Mouse (Mus musculus) cerebellum, adult 2 months (tissue): ENCODE measurements around the gene Chrnb2. TPM values are rescaled to one million over a fixed set of nuclear protein-coding genes. Genes with fewer than 3 reads are reported as not detected.

Experiments
- DNase-seq, 2 experiments: peaks; one replicate each; pipeline ENCODE4 v3.0.0; 2021
- H3K27ac ChIP-seq: fragments of 200-500 bp; 2 replicates; pipeline ENCODE4 v1.5.1; 2012; ENCODE audit warnings: low read length, control low read depth, inconsistent platforms; ENCODE audit not compliant: insufficient read depth
- H3K27me3 ChIP-seq: fragments of 200-500 bp; 2 replicates; pipeline ENCODE4 v1.6.1; 2012; ENCODE audit warnings: inconsistent platforms, mild to moderate bottlenecking, low read length, moderate library complexity; ENCODE audit not compliant: control insufficient read depth, insufficient read depth
- H3K4me1 ChIP-seq: fragments of 200-500 bp; 2 replicates; pipeline ENCODE4 v1.6.1; 2011; ENCODE audit warnings: low read length; ENCODE audit not compliant: control insufficient read depth, insufficient read depth
- H3K4me3 ChIP-seq: fragments of 200-500 bp; replicated peaks from 2 replicates; pipeline ENCODE3; 2011; ENCODE audit warnings: mild to moderate bottlenecking, low read depth, low read length, control low read depth; ENCODE audit not compliant: insufficient read depth
- CTCF ChIP-seq: fragments of 200-500 bp; IDR thresholded peaks from 2 replicates; pipeline ENCODE4 v1.5.1; 2011; ENCODE audit warnings: low read depth, mild to moderate bottlenecking, control low read depth, low read length, moderate library complexity, borderline replicate concordance; ENCODE audit not compliant: insufficient read depth
- POLR2A ChIP-seq: fragments of 200-500 bp; IDR thresholded peaks from 2 replicates; pipeline ENCODE4 v1.6.1; 2011; ENCODE audit warnings: low read length, control low read depth, borderline replicate concordance; ENCODE audit not compliant: insufficient read depth
- WGBS: fragments of 180-500 bp; shearing (Covaris S2); methylation state at CpG from one replicate; pipeline ENCODE4 v1.1.7; 2018; 5-methylcytosine and 5-hydroxymethylcytosine counted together
- polyA plus RNA-seq: library from polyadenylated mRNA; depleted of rRNA; stranded (reverse); fragments of >200 nt; gene quantifications from 2 replicates; pipeline ENCODE4 v1.2.3, GENCODE M21; 2012

Gene Chrnb2
- polyA plus RNA-seq, 1 experiment: 46.2 TPM

DNA sequence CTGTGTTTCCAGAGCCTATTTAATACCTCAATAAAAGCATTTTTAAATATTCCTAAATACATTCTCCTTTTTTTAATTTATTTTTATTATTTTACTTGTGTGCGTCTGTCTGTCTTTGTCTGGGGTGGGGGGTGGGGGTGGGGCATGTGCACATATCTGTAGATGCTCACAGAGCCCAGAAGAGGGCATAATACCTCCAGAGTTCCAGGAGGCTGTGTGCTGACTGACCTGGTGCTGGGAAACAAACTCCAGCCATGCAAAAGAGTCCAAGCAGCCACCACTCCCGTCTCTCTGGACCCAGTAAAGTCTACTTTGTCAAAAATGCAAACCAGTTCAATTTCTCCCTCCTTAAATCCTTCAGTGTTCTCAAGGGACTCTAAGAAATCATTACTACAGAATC, 30.2 kb upstream of the Chrnb2 start:
- H3K27me3 ChIP-seq: no peaks in the 10 kb centered on the region
- 64% methylated on average over 2 of the region's 2 CpGs for WGBS
- H3K27ac ChIP-seq: no peak overlapping the region
- H3K4me1 ChIP-seq: no peaks in the 10 kb centered on the region
- DNase-seq: no peak
- H3K4me3 ChIP-seq: no peak overlapping the region
- TF ChIP-seq CTCF: no peak
- no peak for TF ChIP-seq POLR2A

DNA sequence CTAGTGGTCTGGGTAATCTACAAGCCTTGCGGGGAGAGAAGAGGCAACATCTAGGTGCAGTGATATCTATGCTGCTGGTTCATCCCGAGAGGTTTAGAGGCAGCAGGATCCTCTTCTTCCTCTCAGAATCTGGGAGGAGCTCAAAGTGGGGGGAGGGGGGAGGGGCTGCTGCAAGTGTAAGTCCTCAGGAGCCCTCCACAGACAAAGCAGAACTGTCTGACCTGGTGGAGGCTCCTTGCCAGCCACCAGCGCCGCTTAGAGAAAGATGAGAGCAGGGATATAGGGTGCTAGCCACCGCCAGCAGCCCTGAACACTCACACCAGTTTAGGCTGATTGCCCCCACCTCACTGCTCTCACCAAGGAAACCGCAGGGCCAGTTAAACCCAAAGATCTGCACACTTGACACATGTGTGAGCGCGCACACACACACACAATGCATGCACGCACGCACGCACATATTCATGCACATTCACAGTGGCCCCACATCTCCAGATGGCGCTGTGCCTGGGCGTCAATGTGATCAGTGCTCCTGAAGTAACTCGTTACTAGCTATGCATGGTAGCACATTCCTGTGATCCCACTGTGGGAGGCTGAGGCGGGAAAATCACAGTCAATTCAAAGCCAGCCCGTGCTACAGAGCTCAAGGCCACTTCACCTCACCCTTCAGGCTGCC, 24.4 kb upstream of the Chrnb2 start:
- Histone ChIP-seq H3K27me3 (no peaks in the 10 kb centered on the region), H3K27ac (no peak overlapping the region), H3K4me3 (no peak overlapping the region), H3K4me1 (no peaks in the 10 kb centered on the region)
- TF ChIP-seq POLR2A: no peak
- no peak for TF ChIP-seq CTCF
- no peak for DNase-seq
- WGBS: 55% methylated on average over 16 of the region's 16 CpGs

DNA sequence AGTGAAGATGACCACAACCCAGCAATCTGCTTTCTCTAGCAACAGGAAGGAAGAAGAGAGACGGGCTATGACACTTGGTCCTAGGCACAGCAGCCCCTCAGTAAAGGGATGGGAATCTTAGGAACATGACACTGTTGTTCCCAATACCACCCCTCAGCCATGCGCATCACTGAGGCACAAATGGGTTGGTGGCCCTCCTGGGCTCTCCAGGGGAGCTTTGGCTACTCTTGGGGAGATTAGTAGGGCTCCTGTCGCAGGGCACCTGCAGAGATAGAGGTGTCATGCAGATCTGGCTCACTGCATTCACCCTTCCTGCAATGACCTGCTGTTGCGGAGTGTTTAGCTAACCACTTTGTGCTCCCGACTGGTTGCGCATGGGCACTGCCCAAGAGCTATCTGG, 21.8 kb upstream of the Chrnb2 start:
- 95% methylated on average over 6 of the region's 6 CpGs for WGBS
- Histone ChIP-seq H3K4me3 (no peak overlapping the region), H3K4me1 (no peaks in the 10 kb centered on the region), H3K27me3 (no peaks in the 10 kb centered on the region), H3K27ac (no peak overlapping the region)
- TF ChIP-seq POLR2A (no peak), CTCF (no peak)
- no peak for DNase-seq

DNA sequence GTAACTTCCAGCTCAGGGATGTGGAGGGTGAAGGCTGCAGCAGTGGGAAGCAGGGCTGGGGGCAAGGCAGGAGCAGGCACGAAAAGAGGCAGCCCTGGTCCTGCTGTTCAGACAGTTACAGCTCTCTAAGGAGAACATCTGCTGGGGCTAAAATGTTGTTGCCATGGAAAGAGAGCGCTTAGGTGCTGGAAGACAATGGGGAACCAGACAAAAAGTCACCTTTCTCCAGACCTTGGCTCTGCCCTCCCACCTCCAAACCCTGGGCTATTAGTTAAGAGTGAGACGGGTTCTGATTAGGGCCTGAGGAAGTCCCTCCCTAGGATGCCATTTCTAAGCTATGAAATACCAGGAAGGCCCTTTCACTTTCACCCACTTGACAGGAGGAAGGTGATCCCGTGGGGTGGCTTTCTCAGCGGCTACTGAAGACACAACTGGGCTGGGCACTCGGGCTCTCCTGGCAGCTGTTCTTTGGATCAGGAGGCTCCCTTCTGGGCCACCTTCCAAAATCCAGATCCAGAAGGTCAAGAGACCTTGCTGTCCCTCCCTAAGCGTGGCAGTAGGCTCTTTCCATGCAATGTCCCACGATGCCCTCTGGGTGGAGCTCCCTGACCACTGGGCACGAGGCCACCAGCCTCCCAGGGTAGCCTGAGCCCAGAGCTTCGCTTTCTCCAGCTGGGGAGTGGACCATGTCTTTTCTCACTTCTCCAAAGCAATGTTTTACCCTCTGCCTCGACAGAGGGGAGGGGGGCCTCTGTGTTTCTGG, 20.7 kb upstream of the Chrnb2 start:
- H3K4me3 ChIP-seq: no peak overlapping the region
- TF ChIP-seq CTCF: peak; percentile 92
- TF ChIP-seq POLR2A: no peak
- no peak overlapping the region for H3K27ac ChIP-seq
- H3K27me3 ChIP-seq: no peaks in the 10 kb centered on the region
- WGBS: 11% methylated on average over 11 of the region's 11 CpGs
- peak; percentile 72 to 77 for DNase-seq
- no peaks in the 10 kb centered on the region for H3K4me1 ChIP-seq

- WGBS: 40% methylated on average over 5 of the region's 5 CpGs
- Histone ChIP-seq H3K4me1 (no peaks in the 10 kb centered on the region), H3K27ac (no peak overlapping the region), H3K27me3 (no peaks in the 10 kb centered on the region), H3K4me3 (no peak overlapping the region)
- no peak for DNase-seq
- TF ChIP-seq CTCF (no peak), POLR2A (no peak)
These were observed 17.2 kb upstream of the Chrnb2 start for GRCm38 (mm10) chr3:89781640-89782039.

DNA sequence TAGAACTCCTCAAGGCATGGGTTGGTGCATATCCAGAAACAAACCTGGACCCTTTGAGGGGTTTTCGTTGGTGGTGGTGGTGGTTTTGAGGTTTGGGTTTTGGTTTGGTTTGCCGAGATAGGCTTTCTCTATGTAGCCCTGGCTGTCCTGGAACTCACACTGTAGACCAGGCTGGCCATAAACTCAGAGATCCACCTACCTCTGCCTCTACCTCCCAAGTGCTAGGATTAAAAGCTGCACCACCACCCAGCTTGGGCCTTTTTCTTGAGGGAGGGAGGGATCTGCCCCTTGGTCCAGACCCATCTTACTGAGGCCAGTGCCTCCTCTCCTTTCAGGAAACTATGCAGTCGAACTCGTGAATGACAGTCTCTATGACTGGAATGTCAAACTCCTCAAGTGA, 15.7 kb upstream of the Chrnb2 start:
- 86% methylated on average over 4 of the region's 4 CpGs for WGBS
- H3K27me3 ChIP-seq: no peaks in the 10 kb centered on the region
- peaks cover 8% of the 10 kb centered on the region; the same call in 1 of the 2 replicates for H3K4me1 ChIP-seq
- H3K4me3 ChIP-seq: no peak overlapping the region
- H3K27ac ChIP-seq: no peak overlapping the region
- no peak for DNase-seq
- TF ChIP-seq CTCF (no peak), POLR2A (no peak)

DNA sequence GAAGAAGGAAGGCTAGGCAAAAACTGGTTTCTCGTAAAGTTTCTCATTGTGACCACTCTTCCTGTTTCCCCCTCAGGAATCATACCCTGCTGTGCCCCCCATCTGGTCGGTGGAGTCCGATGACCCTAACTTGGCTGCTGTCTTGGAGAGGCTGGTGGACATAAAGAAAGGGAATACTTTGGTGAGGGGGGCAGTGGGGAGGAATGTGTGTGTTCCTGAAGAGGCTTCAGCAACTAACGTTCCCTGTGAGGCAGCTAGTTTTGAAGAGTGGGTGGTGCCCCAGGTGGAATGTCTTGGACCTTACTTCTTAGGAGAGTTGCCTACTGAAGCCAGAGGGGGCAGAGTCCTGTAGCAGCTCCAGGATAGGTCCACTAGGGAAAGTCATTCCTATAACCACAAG, 11.6 kb upstream of the Chrnb2 start:
- no peak for TF ChIP-seq CTCF
- no peak for TF ChIP-seq POLR2A
- H3K4me1 ChIP-seq: peaks cover 16% of the 10 kb centered on the region; the same call in 1 of the 2 replicates
- DNase-seq: no peak
- 22% methylated on average over 4 of the region's 4 CpGs for WGBS
- no peak overlapping the region for H3K4me3 ChIP-seq
- no peaks in the 10 kb centered on the region for H3K27me3 ChIP-seq
- H3K27ac ChIP-seq: no peak overlapping the region
